Mouse (Mus musculus) neural tube, embryonic 12.5 days (tissue): ENCODE results near the gene Vti1b. TPM values are rescaled to one million over a fixed set of nuclear protein-coding genes. Genes with fewer than 3 reads are reported as not detected.
A peak's percentile ranks its signal among the peaks of the same experiment; 100 is the strongest.
"Not testable (repeated sequence)": the region's sequence is repeated elsewhere in the genome, so short reads cannot be mapped to it uniquely, and the experiment has no call there.

ENCODE experiments used
- ATAC-seq: fragments of 200-750 bp; cut with Nextera tagmentation; 2 replicates; pipeline ENCODE4 v1.8.0; 2017; ENCODE audit warnings: low read depth, mild to moderate bottlenecking, moderate TSS enrichment, moderate library complexity; ENCODE audit not compliant: low FRiP score
- H3K27ac ChIP-seq: fragments of 300-500 bp; sonication (generic); 2 replicates; pipeline ENCODE4 v1.5.1; 2016
- H3K27me3 ChIP-seq: fragments of 300-500 bp; sonication (generic); replicated peaks from 2 replicates; pipeline ENCODE4 v1.6.1; 2016; ENCODE audit warnings: mild to moderate bottlenecking
- H3K36me3 ChIP-seq: fragments of 300-500 bp; sonication (generic); 2 replicates; pipeline ENCODE4 v1.6.1; 2016; ENCODE audit warnings: mild to moderate bottlenecking
- H3K4me1 ChIP-seq: fragments of 300-500 bp; sonication (generic); 2 replicates; pipeline ENCODE4 v1.6.1; 2016
- H3K4me2 ChIP-seq: fragments of 300-500 bp; sonication (generic); replicated peaks from 2 replicates; pipeline ENCODE4 v1.6.1; 2016; ENCODE audit warnings: mild to moderate bottlenecking
- H3K4me3 ChIP-seq: fragments of 300-500 bp; sonication (generic); 2 replicates; pipeline ENCODE4 v1.5.1; 2016
- H3K9ac ChIP-seq: fragments of 300-500 bp; sonication (generic); 2 replicates; pipeline ENCODE4 v1.6.1; 2016; ENCODE audit warnings: mild to moderate bottlenecking
- H3K9me3 ChIP-seq: fragments of 300-500 bp; sonication (generic); 2 replicates; pipeline ENCODE4 v1.6.1; 2016; ENCODE audit warnings: mild to moderate bottlenecking
- WGBS: fragments of 180-500 bp; shearing (Covaris S2); methylation state at CpG from one replicate; pipeline ENCODE4 v1.1.7; 2016; 5-methylcytosine and 5-hydroxymethylcytosine counted together
- polyA plus RNA-seq: library from polyadenylated mRNA; unstranded; fragments of >200 nt; fragmentation: Nextera tagmentation; extraction: Ambion mirVana; gene quantifications from 2 replicates; pipeline ENCODE4 v1.2.1, GENCODE M21; 2016

Gene Vti1b
- 133 and 135 TPM in 2 replicates for polyA plus RNA-seq

DNA sequence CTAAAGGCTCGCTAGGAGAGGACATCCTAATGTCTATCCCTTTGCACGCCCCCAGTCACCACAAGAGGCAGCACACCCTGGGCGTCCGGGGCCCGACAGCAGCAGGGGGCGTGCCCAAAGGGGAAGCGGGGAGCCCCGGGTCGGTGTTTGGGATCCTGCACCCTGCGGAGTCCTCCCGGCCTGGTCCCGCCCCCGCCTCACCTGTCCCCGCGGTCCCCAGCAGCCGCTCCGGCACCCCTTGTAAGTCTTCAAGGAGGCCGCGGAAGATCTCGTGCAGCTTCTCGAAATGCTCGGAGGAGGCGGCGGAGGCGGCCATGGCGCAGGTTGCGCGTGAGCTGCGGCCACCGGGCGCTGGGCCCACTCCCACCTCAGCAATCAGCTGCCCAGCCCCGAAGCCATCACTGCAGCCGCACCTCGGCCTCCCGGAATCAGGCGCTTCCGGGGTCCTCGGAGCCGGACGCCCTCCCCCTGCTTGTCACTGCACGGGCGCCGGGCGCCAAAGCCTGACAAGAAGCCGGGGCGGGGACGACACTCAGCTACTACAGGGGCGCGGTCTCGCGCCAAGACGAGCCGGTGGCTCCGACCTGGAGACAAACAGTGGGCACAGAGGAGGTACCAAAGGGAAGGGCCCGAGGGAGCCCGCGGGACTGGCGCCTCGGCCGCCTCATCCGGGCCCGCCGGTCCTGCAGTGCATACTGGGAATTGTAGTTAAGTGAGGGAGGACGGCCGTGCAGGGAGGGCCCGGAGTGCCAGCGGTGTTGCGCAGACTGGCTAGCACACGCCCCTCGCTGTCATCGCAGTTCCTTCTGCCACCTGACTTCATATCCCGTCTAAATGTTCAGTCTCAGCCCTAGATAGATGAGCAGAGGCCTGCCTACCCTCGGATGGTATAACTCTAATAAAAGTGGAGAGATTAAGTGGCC, at the start of gene Vti1b:
Vti1b (minus strand) TSS at position 649 of the 923 bp plus-strand sequence.
- H3K4me3 ChIP-seq, result peak within 1 kb of the TSS; percentile 86
- ATAC-seq, result peak; percentile 98
- peak within 1 kb of the TSS; percentile 81 for H3K27ac ChIP-seq
- peaks cover 23% of the 10 kb centered on the region for H3K36me3 ChIP-seq
- no peaks in the 10 kb centered on the region for H3K27me3 ChIP-seq
- H3K4me2 ChIP-seq, result peak within 1 kb of the TSS; percentile 68
- under 1% methylated on average over 71 of the region's 73 CpGs for WGBS
- H3K4me1 ChIP-seq, result peaks cover 11% of the 10 kb centered on the region
- peak within 1 kb of the TSS; percentile 77 for H3K9ac ChIP-seq
- no peaks in the 10 kb centered on the region for H3K9me3 ChIP-seq

GRCm38 (mm10) chr12:79217511-79217910, 45.0 kb upstream of the Vti1b start:
- no peaks in the 10 kb centered on the region for H3K36me3 ChIP-seq
- H3K27me3 ChIP-seq, result no peaks in the 10 kb centered on the region
- H3K27ac ChIP-seq, result no peak overlapping the region
- 45% methylated on average over 5 of the region's 5 CpGs for WGBS
- no peaks in the 10 kb centered on the region for H3K9me3 ChIP-seq
- ATAC-seq, result no peak
- no peaks in the 10 kb centered on the region for H3K4me1 ChIP-seq
- H3K4me2 ChIP-seq, result no peak overlapping the region
- no peak overlapping the region for H3K9ac ChIP-seq
- no peak overlapping the region for H3K4me3 ChIP-seq

- H3K9me3 ChIP-seq, result no peaks in the 10 kb centered on the region
- no peaks in the 10 kb centered on the region for H3K36me3 ChIP-seq
- no peak overlapping the region for H3K4me3 ChIP-seq
- WGBS, result 91% methylated on average over 8 of the region's 8 CpGs
- no peak overlapping the region for H3K27ac ChIP-seq
- H3K27me3 ChIP-seq, result no peaks in the 10 kb centered on the region
- H3K4me1 ChIP-seq, result 0 out of 2 replicates have a peak, but pooled peaks cover 4% of the 10 kb centered on the region
- H3K4me2 ChIP-seq, result no peak overlapping the region
- ATAC-seq, result no peak
- no peak overlapping the region for H3K9ac ChIP-seq
Observed at GRCm38 (mm10) chr12:79211447-79211846, 39.0 kb upstream of the Vti1b start.

GRCm38 (mm10) chr12:79208703-79209464, 36.4 kb upstream of the Vti1b start, which contains the start of gene Rdh12:
Gene Rdh12 (plus strand): TSS chr12:79208914.
- no peaks in the 10 kb centered on the region for H3K9me3 ChIP-seq
- H3K9ac ChIP-seq, result peak within 1 kb of the TSS; percentile 26; the same call in 1 of the 2 replicates
- 7% methylated on average over 13 of the region's 13 CpGs for WGBS
- H3K27ac ChIP-seq, result no peak within 1 kb of the TSS
- no peaks in the 10 kb centered on the region for H3K27me3 ChIP-seq
- 0 out of 2 replicates have a peak, but pooled peaks cover 4% of the 10 kb centered on the region for H3K4me1 ChIP-seq
- peak within 1 kb of the TSS; percentile 28 for H3K4me3 ChIP-seq
- ATAC-seq, result no peak
- peak within 1 kb of the TSS; percentile 62 for H3K4me2 ChIP-seq
- H3K36me3 ChIP-seq, result no peaks in the 10 kb centered on the region

DNA sequence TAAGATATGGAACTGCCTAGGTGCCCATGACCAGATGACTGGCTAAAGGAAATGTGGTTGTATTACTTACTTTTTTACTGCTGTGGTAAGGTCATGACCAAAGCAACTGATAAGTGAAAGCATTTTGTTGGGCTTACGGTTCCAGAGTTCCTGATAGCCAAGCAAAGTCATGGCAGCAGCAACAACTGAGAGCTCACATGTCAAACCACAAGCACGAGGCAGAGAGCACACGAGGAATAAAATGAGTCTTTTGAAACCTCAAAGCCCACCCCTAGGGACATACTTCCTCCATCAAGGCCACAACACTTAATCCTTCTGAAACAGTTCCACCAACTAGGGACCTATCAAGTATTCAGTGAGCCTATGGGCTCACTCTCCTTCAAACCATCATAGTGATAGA, 29.4 kb upstream of the Vti1b start:
- WGBS, result 70% methylated on average over 3 of the region's 3 CpGs
- Histone ChIP-seq H3K27me3 (no peaks in the 10 kb centered on the region), H3K9ac (no peak overlapping the region)

DNA sequence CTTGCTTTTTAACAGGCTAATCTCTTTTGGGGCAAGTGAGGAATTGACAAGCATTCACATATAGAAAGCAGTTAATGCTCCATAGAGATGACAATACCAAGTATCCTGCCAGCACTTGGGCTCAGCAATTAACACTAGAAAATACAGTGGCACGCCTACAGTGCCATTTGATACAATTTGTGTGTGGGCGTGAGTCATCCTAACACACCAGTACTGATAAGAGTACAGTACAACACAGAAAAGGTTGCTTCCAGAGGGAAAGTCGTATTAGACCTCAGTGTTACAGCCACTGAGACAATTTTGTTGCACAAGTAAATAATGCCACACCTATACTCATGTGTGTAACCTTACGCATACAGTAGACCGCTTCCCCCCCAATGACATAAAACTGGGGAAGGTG, 24.6 kb upstream of the Vti1b start:
- Histone ChIP-seq H3K4me3 (no peak overlapping the region), H3K4me1 (no peaks in the 10 kb centered on the region), H3K27me3 (no peaks in the 10 kb centered on the region), H3K9me3 (no peaks in the 10 kb centered on the region), H3K9ac (no peak overlapping the region), H3K27ac (no peak overlapping the region), H3K36me3 (no peaks in the 10 kb centered on the region), H3K4me2 (no peak overlapping the region)
- WGBS, result 88% methylated on average over 5 of the region's 5 CpGs
- ATAC-seq, result no peak

More for the DNA sequence above, 29.4 kb upstream of the Vti1b start:
- Histone ChIP-seq H3K4me1 (no peaks in the 10 kb centered on the region), H3K27ac (no peak overlapping the region), H3K4me2 (no peak overlapping the region), H3K36me3 (no peaks in the 10 kb centered on the region), H3K4me3 (no peak overlapping the region), H3K9me3 (no peaks in the 10 kb centered on the region)
- ATAC-seq, result no peak

- no peak overlapping the region for H3K4me2 ChIP-seq
- H3K4me1 ChIP-seq, result peaks cover 11% of the 10 kb centered on the region
- no peak overlapping the region for H3K4me3 ChIP-seq
- no peak for ATAC-seq
- H3K27ac ChIP-seq, result no peak overlapping the region
- H3K9ac ChIP-seq, result no peak overlapping the region
- no peaks in the 10 kb centered on the region for H3K9me3 ChIP-seq
- 6% methylated on average over 3 of the region's 3 CpGs for WGBS
- no peaks in the 10 kb centered on the region for H3K27me3 ChIP-seq
- no peaks in the 10 kb centered on the region for H3K36me3 ChIP-seq
Observed at GRCm38 (mm10) chr12:79193441-79193840, 21.0 kb upstream of the Vti1b start.

DNA sequence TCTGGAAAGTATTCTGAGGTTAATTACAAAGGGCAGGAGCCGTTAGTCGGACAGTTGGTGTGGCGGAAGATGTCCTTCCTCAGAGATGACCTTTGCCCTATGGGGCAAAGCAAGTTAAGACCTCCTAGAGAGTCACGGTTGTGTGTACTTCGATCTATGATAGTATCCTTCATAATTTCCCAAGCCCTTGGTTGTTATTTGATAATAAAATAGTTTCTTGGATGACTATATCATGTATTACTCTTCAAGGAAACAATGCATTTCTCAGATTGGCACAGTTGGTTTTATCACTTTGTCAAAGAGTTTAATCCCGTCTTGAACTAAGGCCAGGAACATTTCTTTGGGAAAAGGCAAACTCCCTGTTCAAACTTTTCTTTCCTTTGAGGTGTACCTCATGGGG, 19.7 kb upstream of the Vti1b start, which contains the start of gene Rdh11:
Rdh11 (minus strand) TSS at position 101 of the 400 bp plus-strand sequence.
- Histone ChIP-seq H3K9ac (peak within 1 kb of the TSS; percentile 66), H3K27me3 (no peaks in the 10 kb centered on the region), H3K9me3 (no peaks in the 10 kb centered on the region), H3K4me2 (peak within 1 kb of the TSS; percentile 84), H3K36me3 (peaks cover 11% of the 10 kb centered on the region; the same call in 1 of the 2 replicates), H3K27ac (no peak within 1 kb of the TSS), H3K4me1 (peaks cover 11% of the 10 kb centered on the region), H3K4me3 (peak within 1 kb of the TSS; percentile 55)
- ATAC-seq, result no peak
- WGBS, result 68% methylated on average over 6 of the region's 6 CpGs

DNA sequence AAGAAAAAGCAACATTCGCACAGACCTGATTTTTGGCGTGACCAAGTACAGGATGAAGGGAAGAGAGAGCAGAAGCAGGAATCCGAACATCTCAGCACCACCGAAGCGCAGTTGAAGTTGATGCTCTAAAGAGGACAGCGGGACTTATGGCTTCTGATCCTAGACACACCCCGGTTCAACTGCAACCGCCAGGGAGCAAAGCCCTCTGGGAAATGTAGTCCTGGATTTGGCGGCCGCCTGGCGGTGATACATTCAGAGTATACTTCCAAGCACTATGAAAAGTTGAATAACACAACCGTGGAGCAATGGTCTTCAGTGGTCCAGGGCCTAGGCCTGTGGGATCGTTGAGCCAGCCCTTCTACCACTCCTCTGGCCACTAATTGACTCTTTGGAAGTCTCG, 19.2 kb upstream of the Vti1b start:
- no peak overlapping the region for H3K27ac ChIP-seq

DNA sequence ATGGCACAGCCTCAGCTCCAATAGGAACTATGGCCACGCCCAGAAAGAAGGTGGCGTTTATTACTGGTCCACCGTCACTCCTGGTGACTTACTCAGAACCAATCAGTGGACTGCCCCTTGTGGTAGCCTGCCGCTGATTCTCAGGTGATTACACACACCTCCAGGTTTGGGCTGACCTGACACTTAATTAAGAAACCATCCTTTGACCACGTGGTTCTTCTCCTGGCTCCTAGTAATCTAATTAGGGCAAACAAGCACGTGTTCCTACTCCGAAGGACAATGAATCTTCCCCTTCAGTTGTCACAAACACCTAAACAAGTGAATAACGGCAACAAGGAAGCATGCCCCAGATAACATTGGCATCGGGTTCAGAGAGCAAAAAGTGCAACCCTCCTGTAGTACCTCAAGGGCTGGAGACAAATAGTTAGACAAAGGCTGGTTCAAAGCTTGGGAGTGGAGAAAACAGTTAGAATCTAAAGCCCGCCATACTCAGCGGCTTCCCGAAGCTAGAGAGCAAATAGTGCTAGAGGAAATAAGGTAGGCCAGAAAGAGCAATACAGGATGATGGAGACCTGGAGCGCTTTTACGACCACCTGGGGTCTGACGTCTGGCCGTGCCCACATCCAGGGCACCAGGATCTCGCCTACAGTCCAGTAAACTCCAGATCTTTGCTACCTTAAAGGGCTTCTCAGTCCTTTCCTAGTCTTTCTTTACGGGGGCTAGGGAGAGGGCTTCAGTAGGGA, 18.6 kb upstream of the Vti1b start:
- Histone ChIP-seq H3K27me3 (no peaks in the 10 kb centered on the region), H3K36me3 (peaks cover 20% of the 10 kb centered on the region), H3K4me3 (peak overlapping the region; percentile 55), H3K4me1 (peaks cover 11% of the 10 kb centered on the region), H3K9ac (peak overlapping the region; percentile 66), H3K4me2 (peak overlapping the region; percentile 84), H3K27ac (no peak overlapping the region), H3K9me3 (no peaks in the 10 kb centered on the region)
- ATAC-seq, result peak; percentile 94
- under 1% methylated on average over 18 of the region's 18 CpGs for WGBS

More for the DNA sequence above, 19.2 kb upstream of the Vti1b start:
- peak overlapping the region; percentile 84 for H3K4me2 ChIP-seq
- H3K9me3 ChIP-seq, result no peaks in the 10 kb centered on the region
- no peaks in the 10 kb centered on the region for H3K27me3 ChIP-seq
- ATAC-seq, result peak; percentile 85
- H3K36me3 ChIP-seq, result peaks cover 14% of the 10 kb centered on the region; the same call in 1 of the 2 replicates
- H3K4me1 ChIP-seq, result peaks cover 11% of the 10 kb centered on the region
- H3K4me3 ChIP-seq, result peak overlapping the region; percentile 55
- 7% methylated on average over 14 of the region's 14 CpGs for WGBS
- H3K9ac ChIP-seq, result peak overlapping the region; percentile 66

DNA sequence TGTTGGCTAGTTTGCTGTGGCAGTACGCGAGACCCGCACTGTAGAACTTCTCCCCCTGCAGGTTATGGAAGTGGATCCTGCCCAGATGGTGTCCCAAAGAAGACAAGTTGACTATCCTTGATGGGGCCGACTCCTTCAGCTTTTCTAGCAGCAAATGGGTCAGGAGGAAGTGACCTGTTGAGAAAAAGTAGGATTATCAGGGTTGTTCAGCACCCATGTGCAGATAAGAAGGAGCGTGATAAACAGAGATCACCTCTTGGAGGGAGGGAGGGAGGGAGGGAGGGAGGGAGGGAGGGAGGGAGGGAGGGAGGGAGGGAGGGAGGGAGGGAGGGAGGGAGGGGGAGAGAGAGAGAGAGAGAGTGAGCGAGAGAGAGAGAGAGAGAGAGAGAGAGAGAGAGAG, 12.7 kb upstream of the Vti1b start:
- H3K27me3 ChIP-seq, result not testable (repeated sequence)

More for the DNA sequence above, 12.7 kb upstream of the Vti1b start:
- H3K9ac ChIP-seq, H3K4me1 ChIP-seq, H3K4me3 ChIP-seq, H3K4me2 ChIP-seq, ATAC-seq, H3K9me3 ChIP-seq, H3K27ac ChIP-seq: not testable (repeated sequence)
- WGBS, result 93% methylated on average over 5 of the region's 6 CpGs
- H3K36me3 ChIP-seq, result peaks cover 66% of the 10 kb centered on the region
